Mouse (Mus musculus): ENCODE data around the gene Gpr107. TPM values are rescaled to one million over a fixed set of nuclear protein-coding genes. Genes with fewer than 3 reads are reported as not detected.
"Not testable (repeated sequence)": the region's sequence is repeated elsewhere in the genome, so short reads cannot be mapped to it uniquely, and the experiment has no call there.

Gene Gpr107
- polyA plus RNA-seq, 1 experiment from 2014 or later: 31.1 TPM

- not testable (repeated sequence) for H3K4me2 ChIP-seq (replicated peaks); H3K27me3 ChIP-seq (replicated peaks); H3K9ac ChIP-seq; ATAC-seq; H3K4me3 ChIP-seq (replicated peaks); H3K9me3 ChIP-seq; H3K27ac ChIP-seq
- Histone ChIP-seq H3K36me3 (peaks cover 34% of the 10 kb centered on the region), H3K4me1 (replicated peaks) (peaks cover 35% of the 10 kb centered on the region)
- 75% methylated on average over 2 of the region's 2 CpGs for WGBS
Observed at GRCm38 (mm10) chr2:31167571-31167970, 15.5 kb downstream of the Gpr107 start.

GRCm38 (mm10) chr2:31169001-31169400 lies 16.9 kb downstream of the Gpr107 start:
- Histone ChIP-seq H3K27me3 (replicated peaks) (no peaks in the 10 kb centered on the region), H3K4me1 (replicated peaks) (peaks cover 23% of the 10 kb centered on the region), H3K36me3 (peaks cover 37% of the 10 kb centered on the region), H3K27ac (no peak overlapping the region), H3K9ac (no peak overlapping the region), H3K4me3 (replicated peaks) (no peak overlapping the region), H3K4me2 (replicated peaks) (no peak overlapping the region), H3K9me3 (no peaks in the 10 kb centered on the region)
- no peak for ATAC-seq
- WGBS: 85% methylated on average over 10 of the region's 10 CpGs

- H3K36me3 ChIP-seq: peaks cover 40% of the 10 kb centered on the region
- 89% methylated on average over 6 of the region's 6 CpGs for WGBS
Observed at GRCm38 (mm10) chr2:31170164-31170563, 18.0 kb downstream of the Gpr107 start.

GRCm38 (mm10) chr2:31172001-31172400 lies 19.9 kb downstream of the Gpr107 start:
- no peaks in the 10 kb centered on the region for H3K9me3 ChIP-seq
- peaks cover 6% of the 10 kb centered on the region; the same call in 1 of the 2 replicates for H3K4me1 ChIP-seq (replicated peaks)
- 62% methylated on average over 5 of the region's 5 CpGs for WGBS
- H3K9ac ChIP-seq: no peak overlapping the region
- H3K27ac ChIP-seq: peak overlapping the region; percentile 71
- no peaks in the 10 kb centered on the region for H3K27me3 ChIP-seq (replicated peaks)
- no peak overlapping the region for H3K4me3 ChIP-seq (replicated peaks)
- H3K4me2 ChIP-seq (replicated peaks): no peak overlapping the region
- ATAC-seq: peak; percentile 41; the same call in 1 of the 2 replicates
- H3K36me3 ChIP-seq: peaks cover 55% of the 10 kb centered on the region

More at GRCm38 (mm10) chr2:31170164-31170563, 18.0 kb downstream of the Gpr107 start:
- no peak for ATAC-seq
- Histone ChIP-seq H3K27ac (no peak overlapping the region), H3K4me3 (replicated peaks) (no peak overlapping the region), H3K9ac (no peak overlapping the region), H3K4me2 (replicated peaks) (no peak overlapping the region), H3K27me3 (replicated peaks) (no peaks in the 10 kb centered on the region), H3K9me3 (no peaks in the 10 kb centered on the region), H3K4me1 (replicated peaks) (peaks cover 13% of the 10 kb centered on the region)

GRCm38 (mm10) chr2:31172536-31172935 lies 20.4 kb downstream of the Gpr107 start:
- H3K9me3 ChIP-seq: no peaks in the 10 kb centered on the region
- H3K4me2 ChIP-seq (replicated peaks): no peak overlapping the region
- H3K27me3 ChIP-seq (replicated peaks): no peaks in the 10 kb centered on the region
- H3K4me3 ChIP-seq (replicated peaks): no peak overlapping the region
- WGBS: 87% methylated on average over 5 of the region's 5 CpGs
- no peak overlapping the region for H3K9ac ChIP-seq
- H3K4me1 ChIP-seq (replicated peaks): peaks cover 3% of the 10 kb centered on the region; the same call in 1 of the 2 replicates
- H3K27ac ChIP-seq: peak overlapping the region; percentile 48; the same call in 1 of the 2 replicates
- H3K36me3 ChIP-seq: peaks cover 57% of the 10 kb centered on the region
- no peak for ATAC-seq

GRCm38 (mm10) chr2:31173290-31173689 lies 21.2 kb downstream of the Gpr107 start:
- WGBS: 71% methylated on average over 4 of the region's 4 CpGs
- ATAC-seq: no peak
- H3K4me1 ChIP-seq (replicated peaks): 0 out of 2 replicates have a peak, but pooled peaks cover 2% of the 10 kb centered on the region

GRCm38 (mm10) chr2:31178593-31178992 lies 26.5 kb downstream of the Gpr107 start:
- not testable (repeated sequence) for H3K27me3 ChIP-seq (replicated peaks); H3K9ac ChIP-seq; H3K4me3 ChIP-seq (replicated peaks); H3K27ac ChIP-seq; ATAC-seq; H3K9me3 ChIP-seq; H3K4me1 ChIP-seq (replicated peaks); H3K4me2 ChIP-seq (replicated peaks)
- 87% methylated on average over 6 of the region's 6 CpGs for WGBS
- H3K36me3 ChIP-seq: peaks cover 47% of the 10 kb centered on the region

More at GRCm38 (mm10) chr2:31173290-31173689, 21.2 kb downstream of the Gpr107 start:
- H3K27me3 ChIP-seq (replicated peaks): no peaks in the 10 kb centered on the region
- H3K4me3 ChIP-seq (replicated peaks): no peak overlapping the region
- no peaks in the 10 kb centered on the region for H3K9me3 ChIP-seq
- H3K27ac ChIP-seq: no peak overlapping the region
- H3K9ac ChIP-seq: no peak overlapping the region
- H3K4me2 ChIP-seq (replicated peaks): no peak overlapping the region
- peaks cover 64% of the 10 kb centered on the region for H3K36me3 ChIP-seq

- Histone ChIP-seq H3K9me3 (no peaks in the 10 kb centered on the region), H3K4me1 (replicated peaks) (no peaks in the 10 kb centered on the region), H3K36me3 (peaks cover 49% of the 10 kb centered on the region), H3K4me2 (replicated peaks) (no peak overlapping the region), H3K27ac (no peak overlapping the region), H3K9ac (no peak overlapping the region), H3K27me3 (replicated peaks) (no peaks in the 10 kb centered on the region), H3K4me3 (replicated peaks) (no peak overlapping the region)
- 72% methylated on average over 7 of the region's 7 CpGs for WGBS
- ATAC-seq: no peak
Observed at GRCm38 (mm10) chr2:31179471-31179870, 27.4 kb downstream of the Gpr107 start.

GRCm38 (mm10) chr2:31180081-31180551 lies 28.0 kb downstream of the Gpr107 start:
- no peak overlapping the region for H3K4me2 ChIP-seq (replicated peaks)
- no peak overlapping the region for H3K27ac ChIP-seq
- 52% methylated on average over 7 of the region's 7 CpGs for WGBS
- H3K36me3 ChIP-seq: peaks cover 53% of the 10 kb centered on the region
- H3K27me3 ChIP-seq (replicated peaks): no peaks in the 10 kb centered on the region
- H3K9ac ChIP-seq: no peak overlapping the region
- no peaks in the 10 kb centered on the region for H3K9me3 ChIP-seq
- no peaks in the 10 kb centered on the region for H3K4me1 ChIP-seq (replicated peaks)
- no peak for ATAC-seq
- H3K4me3 ChIP-seq (replicated peaks): no peak overlapping the region

GRCm38 (mm10) chr2:31182786-31183330 lies 30.7 kb downstream of the Gpr107 start:
- H3K4me1 ChIP-seq (replicated peaks): no peaks in the 10 kb centered on the region; the same call in 1 of the 2 replicates
- 75% methylated on average over 6 of the region's 6 CpGs for WGBS
- no peaks in the 10 kb centered on the region for H3K27me3 ChIP-seq (replicated peaks)
- H3K4me2 ChIP-seq (replicated peaks): no peak overlapping the region
- no peak overlapping the region for H3K27ac ChIP-seq
- H3K4me3 ChIP-seq (replicated peaks): no peak overlapping the region
- ATAC-seq: peak; percentile 78
- no peaks in the 10 kb centered on the region for H3K9me3 ChIP-seq
- H3K9ac ChIP-seq: no peak overlapping the region
- peaks cover 47% of the 10 kb centered on the region for H3K36me3 ChIP-seq

- no peak overlapping the region for H3K4me3 ChIP-seq (replicated peaks)
- no peaks in the 10 kb centered on the region for H3K9me3 ChIP-seq
- no peak overlapping the region for H3K27ac ChIP-seq
- WGBS: 84% methylated on average over 1 of the region's 1 CpGs
- no peaks in the 10 kb centered on the region; the same call in 1 of the 2 replicates for H3K4me1 ChIP-seq (replicated peaks)
- peaks cover 40% of the 10 kb centered on the region for H3K36me3 ChIP-seq
- H3K4me2 ChIP-seq (replicated peaks): no peak overlapping the region
- H3K27me3 ChIP-seq (replicated peaks): no peaks in the 10 kb centered on the region
- no peak for ATAC-seq
- H3K9ac ChIP-seq: no peak overlapping the region
Observed at GRCm38 (mm10) chr2:31183830-31184229, 31.7 kb downstream of the Gpr107 start.

GRCm38 (mm10) chr2:31188691-31189090 lies 36.6 kb downstream of the Gpr107 start:
- Histone ChIP-seq H3K27me3 (replicated peaks) (no peaks in the 10 kb centered on the region), H3K9ac (no peak overlapping the region), H3K36me3 (peaks cover 50% of the 10 kb centered on the region), H3K9me3 (no peaks in the 10 kb centered on the region), H3K4me1 (replicated peaks) (no peaks in the 10 kb centered on the region; the same call in 1 of the 2 replicates), H3K4me3 (replicated peaks) (no peak overlapping the region), H3K4me2 (replicated peaks) (no peak overlapping the region), H3K27ac (no peak overlapping the region)
- WGBS: 92% methylated on average over 1 of the region's 1 CpGs
- ATAC-seq: no peak

- Histone ChIP-seq H3K4me2 (replicated peaks) (no peak overlapping the region), H3K4me1 (replicated peaks) (no peaks in the 10 kb centered on the region; the same call in 1 of the 2 replicates), H3K9ac (no peak overlapping the region), H3K36me3 (peaks cover 46% of the 10 kb centered on the region), H3K27me3 (replicated peaks) (no peaks in the 10 kb centered on the region), H3K27ac (no peak overlapping the region), H3K4me3 (replicated peaks) (no peak overlapping the region), H3K9me3 (no peaks in the 10 kb centered on the region)
- no peak for ATAC-seq
- 89% methylated on average over 3 of the region's 3 CpGs for WGBS
Observed at GRCm38 (mm10) chr2:31189654-31190053, 37.5 kb downstream of the Gpr107 start.
